Mouse (Mus musculus) adrenal gland, adult 2 months (tissue): Measurements from ENCODE around the gene Itgae. TPM values are rescaled to one million over a fixed set of nuclear protein-coding genes. Genes with fewer than 3 reads are reported as not detected.

Experiments
- DNase-seq: peaks from one replicate; pipeline ENCODE4 v3.0.0; 2021
- polyA plus RNA-seq: library from polyadenylated mRNA; depleted of rRNA; stranded (reverse); fragments of >200 nt; gene quantifications from 2 replicates; pipeline ENCODE4 v1.2.3, GENCODE M21; 2012
- total RNA-seq, 2 experiments: library from RNA; stranded (reverse); gene quantifications; 2 replicates each; pipeline ENCODE4 v1.2.3; 2021

Itgae gene
- total and polyA plus RNA-seq, 3 experiments: 0.23 to 0.79 (median 0.54) TPM

DNA sequence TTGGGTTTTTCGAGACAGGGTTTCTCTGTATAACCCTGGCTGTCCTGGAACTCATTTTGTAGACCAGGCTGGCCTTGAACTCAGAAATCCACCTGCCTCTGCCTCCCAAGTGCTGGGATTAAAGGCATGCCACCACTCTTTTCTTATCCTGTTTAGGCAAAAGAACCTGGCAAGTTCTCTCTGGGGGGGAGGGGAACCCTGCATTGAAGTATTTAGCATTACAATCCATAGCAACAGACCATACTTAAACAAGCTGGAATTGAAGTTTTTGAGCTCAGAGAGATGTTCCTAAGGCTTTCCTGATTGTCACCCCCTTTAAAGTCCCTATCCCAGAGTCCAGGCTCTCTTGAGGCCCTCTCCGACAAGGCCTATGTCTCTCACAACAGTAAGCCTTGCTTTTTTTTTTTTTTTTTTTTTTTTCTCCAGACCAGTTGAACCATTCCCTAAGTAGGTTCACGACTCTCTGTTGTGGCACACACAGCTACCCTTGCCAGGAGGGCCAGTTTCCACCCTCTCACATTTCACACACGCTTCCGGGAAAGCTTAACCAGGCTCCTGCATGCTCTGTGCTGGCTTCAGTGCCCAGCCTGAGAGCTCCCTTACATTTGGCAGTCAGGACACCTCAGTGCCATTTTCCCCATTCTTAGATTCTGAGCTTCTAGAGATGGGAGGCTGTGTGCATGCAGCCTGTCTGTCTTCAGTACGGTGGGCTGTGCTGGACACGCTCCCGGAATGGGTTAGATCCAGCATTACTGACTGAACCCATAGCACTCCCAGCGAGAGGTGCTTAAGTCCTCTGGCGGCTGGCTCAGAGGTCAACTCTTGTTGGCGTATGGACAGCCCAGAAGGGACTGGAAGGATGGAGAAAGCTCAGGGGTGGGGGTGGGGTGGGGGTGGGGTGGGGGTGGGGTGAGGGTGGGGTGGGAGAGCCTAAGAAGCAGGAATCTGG, 55.9 kb downstream of the Itgae start:
- no peak for DNase-seq

DNA sequence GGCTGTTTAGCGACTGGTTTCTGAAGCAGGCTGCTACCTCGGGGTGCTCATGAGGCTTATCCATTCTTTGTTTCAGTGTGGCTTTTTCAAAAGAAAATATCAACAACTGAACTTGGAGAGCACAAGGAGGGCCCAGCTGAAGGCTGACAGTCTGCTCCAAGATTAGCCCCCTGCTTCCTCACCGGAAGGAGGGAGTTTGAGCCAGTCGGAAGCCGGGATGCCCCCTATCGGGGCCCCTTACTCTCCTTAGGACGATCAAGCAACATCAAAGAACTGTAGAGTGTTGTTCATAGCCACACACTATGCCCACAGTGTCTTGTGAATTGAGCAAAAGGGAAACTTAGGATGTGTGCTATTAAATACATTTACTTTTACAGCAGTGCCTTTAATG, 56.6 kb downstream of the Itgae start:
- no peak for DNase-seq

DNA sequence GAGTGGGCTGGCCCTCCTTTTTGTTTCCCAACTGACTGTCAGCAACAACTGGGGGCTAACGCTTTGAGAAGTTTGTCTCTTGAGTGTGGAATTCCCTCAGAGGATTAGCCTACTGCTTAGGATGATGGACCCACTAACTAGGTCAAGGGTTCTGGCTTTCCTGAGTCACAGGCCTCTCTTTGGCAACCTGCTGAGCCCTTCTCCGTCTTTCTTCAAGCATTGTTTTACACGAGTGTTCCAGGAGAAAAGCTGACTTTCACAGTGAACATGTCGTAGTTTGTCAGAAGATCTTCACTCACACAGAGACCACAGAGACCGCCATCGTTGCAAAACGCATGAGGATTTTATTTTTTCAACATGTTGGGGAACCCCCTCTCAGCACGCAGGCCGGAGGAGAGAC, 57.8 kb downstream of the Itgae start:
- peak; percentile 65 for DNase-seq

DNA sequence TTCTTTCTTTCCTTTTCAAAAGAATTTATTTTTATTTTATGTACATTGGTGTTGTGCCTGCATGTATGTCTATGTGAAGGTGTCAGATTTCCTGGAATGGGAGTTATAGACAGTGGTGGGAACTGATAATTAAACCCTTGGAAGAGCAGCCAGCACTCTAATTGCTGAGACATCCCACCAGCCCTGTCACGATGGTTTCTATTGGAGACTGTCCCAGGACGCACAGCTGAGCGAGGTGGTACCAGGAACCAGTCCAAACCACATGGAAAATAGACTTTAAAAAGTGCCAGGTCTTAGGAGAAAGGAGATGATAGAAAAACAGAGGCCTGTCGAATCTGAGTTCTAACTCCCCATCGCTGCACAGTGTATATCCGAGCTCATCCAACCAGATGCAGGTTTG, 64.7 kb downstream of the Itgae start:
- no peak for DNase-seq

DNA sequence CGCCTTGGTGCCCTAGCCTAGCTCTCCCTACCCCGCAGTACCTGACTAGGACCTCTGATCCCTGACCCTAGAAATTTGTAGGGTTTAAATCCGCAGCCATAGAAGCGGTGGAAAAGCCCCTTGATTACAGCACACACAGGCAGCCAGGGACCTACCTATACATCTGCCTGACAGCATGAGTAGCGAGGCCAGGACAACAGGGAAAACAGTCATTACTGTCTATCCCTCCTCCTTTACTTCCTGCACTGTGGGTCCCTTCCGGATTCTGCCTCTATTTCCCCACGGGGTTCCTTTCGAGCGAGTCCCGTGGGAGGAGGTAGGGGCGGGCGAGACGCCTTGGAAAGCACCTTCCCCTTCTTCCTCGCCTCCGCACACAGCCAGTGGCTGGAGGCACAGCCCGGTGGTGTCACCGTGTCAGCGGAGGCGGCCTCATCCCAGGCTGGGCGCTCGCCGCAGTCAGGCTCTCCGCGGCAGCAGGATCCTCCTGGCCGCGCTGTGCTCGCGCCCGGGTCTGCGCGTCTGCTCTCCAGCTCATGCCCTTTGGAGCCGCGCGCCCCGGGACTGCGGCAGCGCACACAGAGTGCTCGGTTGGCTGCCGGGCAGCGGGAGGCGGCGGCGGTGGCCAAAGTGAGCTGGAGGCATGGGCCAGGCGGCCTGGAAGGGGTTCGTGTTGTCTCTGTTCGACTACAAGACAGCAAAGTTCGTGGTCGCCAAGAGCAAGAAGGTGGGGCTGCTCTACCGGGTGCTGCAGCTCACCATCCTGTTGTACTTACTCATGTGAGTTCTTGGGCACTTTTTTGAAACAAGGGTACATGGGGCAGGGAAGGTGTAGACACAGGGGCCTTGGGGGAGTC, 69.8 kb downstream of the Itgae start, which contains the start of gene P2rx5:
Gene P2rx5, plus strand, starts transcription at position 465 of the 854 bp plus-strand sequence.
- DNase-seq: peak; percentile 72

DNA sequence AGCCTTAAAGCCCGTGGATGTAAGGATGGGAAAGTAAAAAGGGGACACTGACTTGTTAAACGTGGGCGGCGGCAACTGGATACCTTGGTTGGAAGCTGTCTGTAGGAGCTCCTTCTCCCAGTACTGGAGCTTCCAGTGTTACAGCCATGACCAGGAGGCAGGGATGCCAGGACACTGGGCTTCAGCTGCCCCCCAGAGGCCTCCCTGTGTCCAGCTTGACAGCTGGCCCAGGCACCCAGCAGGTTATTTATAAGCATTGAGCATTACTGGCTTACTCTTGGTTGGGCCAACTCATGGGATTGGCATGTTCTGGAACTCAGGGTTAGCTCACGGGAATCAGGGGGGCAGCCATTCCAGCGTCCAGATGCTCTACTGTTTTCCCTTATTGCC, 70.4 kb downstream of the Itgae start:
- DNase-seq: peak; percentile 59

DNA sequence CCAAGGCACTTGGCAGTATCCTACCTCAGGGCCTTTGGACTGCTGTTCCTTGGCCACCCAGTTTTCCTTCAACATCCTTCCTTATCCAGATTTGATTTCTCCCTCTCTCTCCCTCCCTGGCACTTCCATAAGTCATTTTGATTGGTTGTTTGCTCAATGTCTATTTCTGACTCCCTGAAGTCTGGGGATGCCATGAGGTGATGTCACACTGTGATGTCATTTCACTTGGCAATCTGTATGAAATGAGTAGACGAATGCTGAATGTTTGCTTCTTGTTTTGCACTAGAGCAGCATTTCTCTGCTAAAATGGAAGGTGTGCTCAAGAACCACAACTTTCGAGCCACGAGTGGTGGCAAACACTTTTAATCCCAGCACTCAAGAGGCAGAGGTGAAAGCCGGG, 71.2 kb downstream of the Itgae start:
- no peak for DNase-seq

DNA sequence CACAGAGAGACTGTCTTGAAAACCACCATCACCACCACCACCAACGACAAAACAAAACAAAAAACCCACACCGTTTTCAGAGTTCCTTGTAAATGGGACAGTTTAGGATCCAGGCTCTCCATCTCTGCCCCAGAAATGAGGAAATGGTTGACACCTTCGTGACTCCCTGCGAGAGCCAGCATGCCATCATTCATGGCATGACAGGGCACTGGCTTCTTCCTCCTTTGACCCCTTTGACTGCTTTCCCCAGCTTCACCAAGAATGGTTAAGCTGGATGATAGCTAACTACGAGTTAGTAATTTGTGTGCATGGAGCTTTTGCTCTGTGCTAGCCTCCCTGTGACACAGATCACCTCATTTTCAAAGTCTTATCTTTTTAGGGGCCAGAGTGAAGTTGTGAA, 71.9 kb downstream of the Itgae start:
- DNase-seq: no peak

DNA sequence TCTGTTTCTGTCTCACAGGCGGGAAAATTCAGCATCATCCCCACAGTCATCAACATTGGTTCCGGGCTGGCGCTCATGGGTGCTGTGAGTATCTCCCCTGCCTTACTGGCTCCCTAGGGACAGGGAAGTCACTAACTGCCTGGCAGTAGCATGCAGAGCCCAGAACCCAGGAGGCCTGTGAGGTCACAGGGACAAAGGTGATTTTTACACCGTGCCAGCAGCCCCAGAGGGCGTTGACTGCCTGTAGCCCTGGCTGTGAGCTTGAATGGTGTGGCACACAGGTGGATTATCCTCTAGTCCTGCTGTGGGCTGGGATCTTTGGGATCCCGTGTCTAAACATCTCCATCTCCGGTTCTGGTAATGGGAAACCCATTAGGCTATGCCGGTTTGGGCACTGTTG, 77.7 kb downstream of the Itgae start:
- DNase-seq: peak; percentile 15

DNA sequence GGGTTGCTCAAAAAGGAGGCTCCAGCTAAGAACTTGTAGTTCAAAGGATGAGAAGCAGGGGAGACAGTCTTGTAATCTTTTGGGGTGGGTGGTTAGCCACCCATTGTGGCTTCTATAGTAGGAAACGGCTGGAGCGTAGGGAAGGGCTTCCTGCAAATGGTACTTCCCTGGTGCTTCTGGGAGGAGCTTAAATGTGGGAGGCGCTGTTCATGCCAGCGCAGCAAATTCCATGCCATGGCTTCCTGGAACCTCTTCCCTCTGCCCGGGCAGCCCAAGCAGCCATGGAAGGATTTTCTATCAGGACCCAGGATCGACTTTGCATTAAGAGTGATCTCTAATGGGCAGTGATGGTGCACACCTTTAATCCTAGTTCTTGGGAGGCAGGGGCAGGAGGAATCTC, 78.2 kb downstream of the Itgae start:
- DNase-seq: no peak

DNA sequence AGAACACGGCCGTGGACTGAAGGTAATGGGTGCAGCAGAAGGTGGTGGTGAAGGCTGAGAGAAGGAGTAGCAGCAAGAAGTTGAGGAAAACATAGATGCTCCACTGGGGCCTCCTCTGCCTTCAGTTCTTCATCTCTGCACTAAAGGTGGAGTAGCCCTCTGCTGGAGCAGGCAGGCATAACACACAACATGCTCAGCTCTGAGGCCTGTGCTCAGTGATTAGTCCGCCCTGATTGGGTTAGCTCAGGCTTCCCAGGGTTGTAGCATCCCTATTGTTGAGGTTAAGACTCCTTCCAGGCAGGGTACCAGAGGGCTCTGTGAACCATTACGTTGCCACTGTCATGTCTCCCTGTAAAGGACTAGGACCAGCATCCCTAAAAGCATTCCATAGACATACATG, 78.8 kb downstream of the Itgae start:
- DNase-seq: peak; percentile 64

DNA sequence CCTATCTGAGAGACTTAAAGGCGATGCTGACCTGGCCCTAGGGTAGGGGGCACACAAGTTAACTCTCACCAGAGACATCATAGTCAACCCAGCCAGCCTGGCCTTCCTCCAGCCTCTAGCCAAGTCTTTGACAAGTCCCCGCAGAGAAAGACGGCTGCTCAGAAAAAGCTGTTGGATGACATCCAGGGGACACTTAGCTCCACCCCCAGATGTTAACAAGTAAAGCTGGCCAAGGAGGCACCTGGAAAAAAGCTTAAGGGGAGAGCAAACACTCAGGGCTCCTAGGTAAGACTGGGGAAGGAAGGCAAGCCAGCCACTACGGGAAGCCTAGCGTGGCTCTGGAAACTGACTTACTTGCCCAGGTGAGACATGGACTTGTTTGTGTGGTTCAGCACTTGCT, 81.8 kb downstream of the Itgae start:
- peak; percentile 27 for DNase-seq

DNA sequence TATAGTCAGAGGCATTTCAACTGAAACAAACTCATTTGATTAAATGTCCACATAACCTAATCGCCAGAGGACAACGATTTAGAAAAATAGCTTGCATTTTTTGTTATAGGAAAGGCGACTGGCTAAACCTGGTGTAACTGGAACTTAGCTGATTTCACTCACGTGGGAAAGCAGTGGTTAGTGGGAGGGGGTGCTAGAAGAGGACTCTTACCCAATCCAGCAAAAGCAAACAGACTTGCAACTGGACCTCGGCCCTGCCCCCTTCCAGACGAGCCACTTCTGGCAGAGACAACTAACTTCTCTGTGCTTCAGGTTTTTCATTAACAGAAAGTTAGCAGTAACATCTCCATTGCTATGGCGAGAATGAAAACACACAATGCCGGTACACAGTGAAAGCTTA, 85.2 kb downstream of the Itgae start:
- peak; percentile 44 for DNase-seq

DNA sequence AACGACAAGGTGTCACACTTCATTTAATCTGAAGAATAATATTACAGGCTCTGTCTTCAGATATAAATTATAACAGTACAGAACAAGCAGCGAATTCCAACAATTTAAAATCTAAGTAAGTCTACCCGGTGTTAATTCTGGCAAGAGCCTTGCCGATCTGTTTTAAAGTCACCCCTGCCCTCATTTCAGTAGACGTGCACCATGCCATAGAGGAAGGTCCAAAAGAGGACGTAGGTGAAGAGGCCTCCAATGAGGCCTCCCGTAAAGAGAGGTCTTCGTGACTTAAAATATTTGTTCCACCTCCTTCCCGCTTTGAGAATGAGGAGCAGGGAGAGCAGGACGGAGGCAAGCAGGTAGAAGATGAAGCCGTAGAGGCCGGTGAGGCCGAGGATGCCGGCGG, 85.8 kb downstream of the Itgae start:
- no peak for DNase-seq

DNA sequence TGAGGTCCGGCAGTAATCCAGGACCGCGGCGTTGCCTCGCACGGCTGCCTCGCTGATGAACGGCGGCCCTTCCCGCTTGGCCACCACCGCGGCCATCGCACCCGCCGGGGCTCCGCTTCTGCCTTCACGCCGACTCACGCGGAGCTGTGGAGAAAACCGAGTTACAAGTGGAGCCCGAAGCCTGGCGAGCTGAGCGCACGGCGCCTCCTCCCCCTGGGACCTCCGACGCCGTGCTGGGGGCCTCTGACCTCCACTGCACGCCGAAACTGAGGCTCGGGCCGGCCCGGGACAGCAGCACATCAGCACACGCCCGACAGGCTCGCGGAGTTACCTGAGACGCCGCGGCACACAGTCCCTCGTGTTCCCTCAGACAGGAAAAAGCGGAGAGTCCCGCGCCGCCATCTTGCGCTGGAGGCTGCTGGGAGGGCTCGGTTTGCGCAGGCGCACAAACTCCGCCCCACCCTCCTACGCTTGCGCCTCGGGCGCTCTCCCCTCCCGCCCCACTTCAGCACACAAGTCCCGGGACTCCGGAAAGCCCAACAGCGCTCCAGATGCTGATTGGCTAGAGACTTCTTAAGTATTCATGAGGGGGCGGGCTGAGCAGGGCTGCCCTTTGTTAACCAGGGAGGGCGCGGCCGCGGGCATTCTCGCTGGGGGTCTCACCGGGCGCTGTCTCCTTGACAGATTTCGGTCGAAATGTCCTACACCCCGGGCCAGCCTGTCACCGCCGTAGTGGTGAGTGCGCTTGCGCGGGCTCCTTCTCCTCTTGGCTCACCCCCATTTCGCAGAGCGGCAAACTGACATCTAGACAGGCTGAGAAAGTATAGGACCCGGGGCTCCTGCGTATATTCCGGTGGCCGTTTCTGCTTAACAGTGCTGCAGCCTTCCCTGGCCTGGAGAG, 86.5 kb downstream of the Itgae start, which contains the start of the genes Emc6 and Tax1bp3:
Gene Emc6, minus strand, starts transcription at position 430 of the 901 bp plus-strand sequence.
Gene Tax1bp3, plus strand, starts transcription at position 476 of the 901 bp plus-strand sequence.
- DNase-seq: peak; percentile 98

DNA sequence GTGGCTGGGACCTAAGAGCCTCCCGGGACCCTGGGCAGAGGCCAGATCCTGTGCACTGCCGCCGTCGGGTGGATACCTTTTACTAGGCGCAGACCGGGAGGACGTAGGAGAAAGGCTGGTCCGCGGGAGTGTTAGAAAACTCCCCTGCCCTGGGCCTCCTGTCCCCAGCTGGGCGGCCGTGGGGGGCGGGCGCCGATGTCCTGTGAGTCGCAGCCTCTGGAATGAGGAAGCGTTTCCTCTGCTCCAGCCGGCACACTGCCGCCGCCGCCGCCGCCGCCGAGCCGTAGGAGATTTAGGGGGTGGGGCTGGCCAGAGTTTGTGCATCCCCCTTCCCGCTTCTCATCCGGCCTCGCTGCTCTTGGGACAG, 87.1 kb downstream of the Itgae start:
- DNase-seq: peak; percentile 91

DNA sequence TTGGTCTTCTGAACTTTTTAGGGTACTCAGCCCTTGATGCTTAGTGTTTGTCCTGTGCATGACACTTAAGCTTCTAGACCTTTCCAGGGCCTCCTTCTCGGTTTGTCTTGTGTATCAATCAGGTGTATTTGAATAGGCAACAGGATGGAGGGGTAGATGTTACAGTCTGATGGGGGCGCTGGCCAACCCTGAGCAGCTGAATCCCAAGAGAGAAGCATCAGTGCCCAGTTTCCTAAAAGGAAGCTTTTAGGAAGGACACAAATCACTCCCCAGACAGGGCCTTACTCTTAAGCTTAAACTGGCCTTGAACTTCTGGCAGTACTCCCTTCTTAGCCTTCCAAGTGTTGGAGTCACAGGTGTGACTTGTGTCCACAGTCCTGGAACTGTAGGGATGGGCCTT, 87.5 kb downstream of the Itgae start:
- no peak for DNase-seq

DNA sequence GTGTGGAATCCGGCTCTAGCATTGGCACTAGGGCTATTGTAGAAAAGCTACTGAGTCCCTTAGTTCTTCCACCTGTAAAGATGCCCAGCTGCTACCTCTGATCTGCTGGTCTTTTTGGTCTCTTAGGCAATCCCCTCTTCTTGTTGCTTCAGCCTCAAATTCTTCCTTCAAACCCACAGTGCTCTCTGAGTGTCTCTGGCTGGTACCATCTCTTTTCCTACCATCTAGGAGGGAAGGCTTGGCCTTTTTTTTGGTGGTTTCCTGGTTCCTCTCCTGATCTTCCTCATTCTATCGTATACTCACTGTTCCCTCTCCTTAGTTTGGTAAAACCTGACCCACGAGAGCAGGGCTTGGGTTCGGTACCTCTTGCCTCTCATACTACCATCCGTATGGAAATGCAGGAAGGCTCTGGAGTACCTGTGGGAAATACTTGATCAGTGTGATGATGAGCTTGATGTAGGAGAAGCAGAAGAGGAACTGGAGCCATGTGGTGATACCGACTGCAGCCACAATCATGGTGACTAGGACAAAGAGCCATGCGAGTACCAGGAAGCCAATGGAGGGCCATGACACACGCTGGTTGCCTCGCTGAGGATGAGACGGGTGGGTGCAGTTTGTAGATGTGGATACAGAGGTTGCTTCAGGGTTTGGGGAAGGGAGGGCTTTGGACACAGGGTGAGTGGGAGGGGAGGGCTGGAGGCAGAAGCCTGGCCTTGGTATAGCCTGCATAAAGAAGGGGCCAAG, 95.7 kb downstream of the Itgae start:
- DNase-seq: no peak

DNA sequence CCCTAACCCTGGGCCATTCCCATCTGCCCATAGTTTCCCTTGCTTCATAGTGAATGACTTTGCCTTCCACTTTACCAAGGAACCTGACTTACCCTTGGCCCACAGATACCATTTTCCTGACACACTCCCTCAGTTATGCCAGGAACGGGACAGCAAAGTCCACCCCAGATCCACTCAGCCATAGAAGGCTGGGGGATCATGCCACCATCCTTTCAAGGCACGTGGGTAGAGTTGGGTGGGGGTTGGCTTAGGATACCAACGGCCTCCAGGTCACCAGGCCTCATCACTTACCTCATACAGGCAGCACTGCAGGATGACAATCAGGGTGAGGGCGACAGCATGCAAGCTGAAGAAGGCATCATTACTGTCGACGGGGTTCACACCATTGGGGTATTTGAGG, 96.8 kb downstream of the Itgae start:
- no peak for DNase-seq

DNA sequence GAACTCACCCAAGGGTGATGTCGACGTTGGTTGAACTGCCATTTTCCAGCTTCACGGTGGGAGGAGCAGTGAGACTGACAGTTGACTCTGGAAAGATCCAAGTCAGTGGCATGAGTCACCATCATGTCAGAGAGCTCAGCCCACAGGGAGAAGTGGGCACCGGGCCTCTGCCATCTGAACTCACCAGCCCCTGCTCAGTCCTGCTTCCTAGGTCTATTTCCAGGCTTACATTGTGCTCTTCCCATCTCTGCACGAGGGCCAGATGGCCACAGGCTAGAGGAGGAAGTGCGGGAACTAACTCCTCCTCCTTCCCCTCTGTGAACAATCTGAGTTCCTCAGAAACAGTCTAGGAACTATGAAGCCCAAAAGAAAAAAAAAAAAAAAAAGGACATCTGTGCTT, 102.7 kb downstream of the Itgae start:
- peak; percentile 51 for DNase-seq

DNA sequence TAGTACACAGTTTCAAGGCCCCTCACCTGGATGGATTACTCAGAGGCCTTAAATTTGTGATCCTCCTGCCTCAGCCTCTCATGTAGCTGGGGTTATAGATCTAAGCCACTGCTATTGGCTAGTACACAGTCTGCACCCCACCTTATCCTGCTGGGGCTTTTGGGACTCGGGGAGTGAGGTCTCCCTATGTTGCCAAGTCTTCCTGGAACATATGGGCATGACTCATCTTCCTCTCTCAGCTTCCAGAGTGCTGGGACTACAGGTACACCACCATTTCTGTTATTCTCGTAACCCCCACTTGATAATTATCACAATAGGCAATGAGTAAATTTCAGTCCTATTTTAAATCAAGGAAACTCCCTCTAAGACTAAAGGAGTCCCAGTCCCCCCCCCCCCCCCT, 104.1 kb downstream of the Itgae start:
- no peak for DNase-seq
